Mouse (Mus musculus): ENCODE results near the gene Gm5114.
"Not testable (repeated sequence)": the region's sequence is repeated elsewhere in the genome, so short reads cannot be mapped to it uniquely, and the experiment has no call there.

Gene Gm5114

GRCm38 (mm10) chr7:39413060-39413459 is at the start of gene Gm5114:
Gene Gm5114 (minus strand): TSS chr7:39413160.
- DNase-seq: not testable (repeated sequence)

GRCm38 (mm10) chr7:39455806-39456205 is 42.8 kb upstream of the Gm5114 start:
- no peak for DNase-seq

GRCm38 (mm10) chr7:39449260-39450021 is 36.5 kb upstream of the Gm5114 start:
- peak; percentile 96 for DNase-seq

- DNase-seq: peak; percentile 61
These were observed 35.8 kb upstream of the Gm5114 start for GRCm38 (mm10) chr7:39448626-39449242.

- DNase-seq: no peak
These were observed 28.3 kb upstream of the Gm5114 start for GRCm38 (mm10) chr7:39441237-39441636.

- DNase-seq: no peak
These were observed 27.4 kb upstream of the Gm5114 start for GRCm38 (mm10) chr7:39440362-39440761.
